Mouse (Mus musculus) megakaryocyte, embryonic 14.5 days (primary cell): ENCODE data around the gene Sox14.

ENCODE experiments used
- FLI1 ChIP-seq: IDR thresholded peaks from 2 replicates; pipeline ENCODE4 v1.6.1; 2012; ENCODE audit warnings: low read length, inconsistent platforms, mixed read lengths
- GATA1 ChIP-seq: IDR thresholded peaks from 3 replicates; pipeline ENCODE4 v1.6.1; 2012; ENCODE audit warnings: mixed read lengths, low read length, inconsistent platforms, borderline replicate concordance

- no peak for TF ChIP-seq GATA1
- TF ChIP-seq FLI1 = no peak
Measured at GRCm38 (mm10) chr9:99877056-99877546, 1.1 kb upstream of the Sox14 start.
